Mouse (Mus musculus): ENCODE results near the gene Stpg2.

- TF ChIP-seq POLR2A (IDR thresholded peaks at IDR 0.05; ENCODE audit: borderline replicate concordance, control insufficient read depth, low read depth, low read length) (no peak), CTCF (IDR thresholded peaks at IDR 0.05; ENCODE audit: control insufficient read depth, insufficient read depth, low read length) (no peak)
These were observed 458.3 kb downstream of the Stpg2 start for GRCm38 (mm10) chr3:139663712-139664245.

All from bone marrow, adult 2 months (tissue).